Mouse (Mus musculus): ENCODE data around the gene Mypn. TPM values are rescaled to one million over a fixed set of nuclear protein-coding genes. Genes with fewer than 3 reads are reported as not detected.

The Mypn gene
- total and polyA plus RNA-seq, 2 experiments from 2014 or later: 0.22 to 0.74 TPM

GRCm38 (mm10) chr10:63236663-63237062 lies 32.9 kb upstream of the Mypn start:
- no peak for ATAC-seq (ENCODE audit: low FRiP score)
- Histone ChIP-seq H3K9me3 (ENCODE audit: low read length) (no peaks in the 10 kb centered on the region), H3K4me3 (ENCODE audit: low read depth, low read length) (no peak overlapping the region), H3K27me3 (ENCODE audit: insufficient read depth, low read length) (no peaks in the 10 kb centered on the region), H3K9ac (replicated peaks; ENCODE audit: low read length, poor library complexity, severe bottlenecking) (no peak overlapping the region), H3K36me3 (ENCODE audit: insufficient read depth, low read length) (no peaks in the 10 kb centered on the region), H3K4me2 (ENCODE audit: low read depth, low read length, poor library complexity, severe bottlenecking) (no peak overlapping the region), H3K4me1 (ENCODE audit: insufficient read depth, low read length) (no peaks in the 10 kb centered on the region), H3K27ac (ENCODE audit: low read depth, low read length) (no peak overlapping the region)
- no peak for DNase-seq (ENCODE audit: low spot score)
- no peak for TF ChIP-seq CTCF (IDR thresholded peaks at IDR 0.05)
- WGBS: 94% methylated on average over 6 of the region's 6 CpGs

GRCm38 (mm10) chr10:63235889-63236288 lies 32.1 kb upstream of the Mypn start:
- H3K4me3 ChIP-seq (ENCODE audit: low read depth, low read length): no peak overlapping the region
- H3K27ac ChIP-seq (ENCODE audit: low read depth, low read length): no peak overlapping the region
- H3K4me2 ChIP-seq (ENCODE audit: low read depth, low read length, poor library complexity, severe bottlenecking): no peak overlapping the region
- 83% methylated on average over 8 of the region's 8 CpGs for WGBS
- no peak for ATAC-seq (ENCODE audit: low FRiP score)
- no peaks in the 10 kb centered on the region for H3K9me3 ChIP-seq (ENCODE audit: low read length)
- no peaks in the 10 kb centered on the region for H3K4me1 ChIP-seq (ENCODE audit: insufficient read depth, low read length)
- DNase-seq (ENCODE audit: low spot score): no peak
- no peaks in the 10 kb centered on the region for H3K36me3 ChIP-seq (ENCODE audit: insufficient read depth, low read length)
- TF ChIP-seq CTCF (IDR thresholded peaks at IDR 0.05): no peak
- H3K27me3 ChIP-seq (ENCODE audit: insufficient read depth, low read length): no peaks in the 10 kb centered on the region
- H3K9ac ChIP-seq (replicated peaks; ENCODE audit: low read length, poor library complexity, severe bottlenecking): no peak overlapping the region

GRCm38 (mm10) chr10:63234133-63234532 lies 30.4 kb upstream of the Mypn start:
- no peak for DNase-seq (ENCODE audit: low spot score)
- H3K4me3 ChIP-seq (ENCODE audit: low read depth, low read length): no peak overlapping the region
- no peaks in the 10 kb centered on the region for H3K27me3 ChIP-seq (ENCODE audit: insufficient read depth, low read length)
- H3K4me1 ChIP-seq (ENCODE audit: insufficient read depth, low read length): no peaks in the 10 kb centered on the region
- no peak overlapping the region for H3K4me2 ChIP-seq (ENCODE audit: low read depth, low read length, poor library complexity, severe bottlenecking)
- TF ChIP-seq CTCF (IDR thresholded peaks at IDR 0.05): no peak
- H3K36me3 ChIP-seq (ENCODE audit: insufficient read depth, low read length): no peaks in the 10 kb centered on the region
- no peak overlapping the region for H3K27ac ChIP-seq (ENCODE audit: low read depth, low read length)
- 88% methylated on average over 5 of the region's 5 CpGs for WGBS
- no peak overlapping the region for H3K9ac ChIP-seq (replicated peaks; ENCODE audit: low read length, poor library complexity, severe bottlenecking)
- ATAC-seq (ENCODE audit: low FRiP score): no peak
- H3K9me3 ChIP-seq (ENCODE audit: low read length): no peaks in the 10 kb centered on the region

GRCm38 (mm10) chr10:63231630-63232029 lies 27.9 kb upstream of the Mypn start:
- H3K27me3 ChIP-seq (ENCODE audit: insufficient read depth, low read length): no peaks in the 10 kb centered on the region

GRCm38 (mm10) chr10:63230854-63231253 lies 27.1 kb upstream of the Mypn start:
- Histone ChIP-seq H3K27me3 (ENCODE audit: insufficient read depth, low read length) (no peaks in the 10 kb centered on the region), H3K36me3 (ENCODE audit: insufficient read depth, low read length) (no peaks in the 10 kb centered on the region), H3K9ac (replicated peaks; ENCODE audit: low read length, poor library complexity, severe bottlenecking) (no peak overlapping the region), H3K9me3 (ENCODE audit: low read length) (no peaks in the 10 kb centered on the region), H3K4me3 (ENCODE audit: low read depth, low read length) (no peak overlapping the region), H3K4me1 (ENCODE audit: insufficient read depth, low read length) (no peaks in the 10 kb centered on the region), H3K4me2 (ENCODE audit: low read depth, low read length, poor library complexity, severe bottlenecking) (no peak overlapping the region), H3K27ac (ENCODE audit: low read depth, low read length) (no peak overlapping the region)
- DNase-seq (ENCODE audit: low spot score) (no peak), ATAC-seq (ENCODE audit: low FRiP score) (no peak)
- WGBS: 44% methylated on average over 3 of the region's 5 CpGs
- no peak for TF ChIP-seq CTCF (IDR thresholded peaks at IDR 0.05)

More at GRCm38 (mm10) chr10:63231630-63232029, 27.9 kb upstream of the Mypn start:
- Histone ChIP-seq H3K36me3 (ENCODE audit: insufficient read depth, low read length) (no peaks in the 10 kb centered on the region), H3K9me3 (ENCODE audit: low read length) (no peaks in the 10 kb centered on the region), H3K4me3 (ENCODE audit: low read depth, low read length) (no peak overlapping the region), H3K27ac (ENCODE audit: low read depth, low read length) (no peak overlapping the region), H3K4me1 (ENCODE audit: insufficient read depth, low read length) (no peaks in the 10 kb centered on the region), H3K4me2 (ENCODE audit: low read depth, low read length, poor library complexity, severe bottlenecking) (no peak overlapping the region), H3K9ac (replicated peaks; ENCODE audit: low read length, poor library complexity, severe bottlenecking) (no peak overlapping the region)
- no peak for DNase-seq (ENCODE audit: low spot score)
- TF ChIP-seq CTCF (IDR thresholded peaks at IDR 0.05): no peak
- no peak for ATAC-seq (ENCODE audit: low FRiP score)
- WGBS: 85% methylated on average over 5 of the region's 5 CpGs

GRCm38 (mm10) chr10:63230266-63230665 lies 26.5 kb upstream of the Mypn start:
- 85% methylated on average over 7 of the region's 7 CpGs for WGBS
- Histone ChIP-seq H3K4me1 (ENCODE audit: insufficient read depth, low read length) (no peaks in the 10 kb centered on the region), H3K27ac (ENCODE audit: low read depth, low read length) (no peak overlapping the region), H3K36me3 (ENCODE audit: insufficient read depth, low read length) (no peaks in the 10 kb centered on the region), H3K9me3 (ENCODE audit: low read length) (no peaks in the 10 kb centered on the region), H3K4me3 (ENCODE audit: low read depth, low read length) (no peak overlapping the region), H3K4me2 (ENCODE audit: low read depth, low read length, poor library complexity, severe bottlenecking) (no peak overlapping the region), H3K27me3 (ENCODE audit: insufficient read depth, low read length) (no peaks in the 10 kb centered on the region), H3K9ac (replicated peaks; ENCODE audit: low read length, poor library complexity, severe bottlenecking) (no peak overlapping the region)
- TF ChIP-seq CTCF (IDR thresholded peaks at IDR 0.05): no peak
- DNase-seq (ENCODE audit: low spot score): no peak
- ATAC-seq (ENCODE audit: low FRiP score): no peak
